Mouse (Mus musculus) ovary, adult 18-20 months (tissue): Measurements from ENCODE around the gene Hmgn3.
"Not testable (repeated sequence)": the region's sequence is repeated elsewhere in the genome, so short reads cannot be mapped to it uniquely, and the experiment has no call there.

Source experiments
- DNase-seq: peaks from one replicate; pipeline ENCODE4 v3.0.0; 2022; ENCODE audit warnings: low spot score, mixed read lengths

Hmgn3 gene

GRCm38 (mm10) chr9:83146446-83147188 is at the start of gene Hmgn3:
Gene Hmgn3 (minus strand): TSS chr9:83146685.
- peak; percentile 85 for DNase-seq

- no peak for DNase-seq
These were observed 49.3 kb upstream of the Hmgn3 start for GRCm38 (mm10) chr9:83195765-83196164.

- DNase-seq: no peak
These were observed 48.5 kb upstream of the Hmgn3 start for GRCm38 (mm10) chr9:83195007-83195406.

- DNase-seq: no peak
These were observed 41.3 kb upstream of the Hmgn3 start for GRCm38 (mm10) chr9:83187752-83188151.

- DNase-seq: peak; percentile 11
These were observed 667 bp downstream of the Hmgn3 start for GRCm38 (mm10) chr9:83145591-83146445.

- DNase-seq: no peak
These were observed 16.7 kb downstream of the Hmgn3 start for GRCm38 (mm10) chr9:83129831-83130230.

GRCm38 (mm10) chr9:83127840-83128239 is 18.6 kb downstream of the Hmgn3 start:
- DNase-seq: no peak

- not testable (repeated sequence) for DNase-seq
These were observed 20.0 kb downstream of the Hmgn3 start for GRCm38 (mm10) chr9:83126482-83126881.

- no peak for DNase-seq
These were observed 27.3 kb downstream of the Hmgn3 start for GRCm38 (mm10) chr9:83119211-83119610.

- no peak for DNase-seq
These were observed 29.0 kb downstream of the Hmgn3 start for GRCm38 (mm10) chr9:83117486-83117885.

- DNase-seq: no peak
These were observed 29.6 kb downstream of the Hmgn3 start for GRCm38 (mm10) chr9:83116774-83117474.

- no peak for DNase-seq
These were observed 30.8 kb downstream of the Hmgn3 start for GRCm38 (mm10) chr9:83115676-83116075.

GRCm38 (mm10) chr9:83113800-83114217 is 32.7 kb downstream of the Hmgn3 start:
- DNase-seq: no peak

GRCm38 (mm10) chr9:83112305-83112768 is 34.1 kb downstream of the Hmgn3 start:
- DNase-seq: no peak

GRCm38 (mm10) chr9:83111789-83112188 is 34.7 kb downstream of the Hmgn3 start:
- DNase-seq: no peak

GRCm38 (mm10) chr9:83111117-83111686 is 35.3 kb downstream of the Hmgn3 start:
- no peak for DNase-seq

- DNase-seq: no peak
These were observed 35.9 kb downstream of the Hmgn3 start for GRCm38 (mm10) chr9:83110406-83111116.

GRCm38 (mm10) chr9:83109705-83110104 is 36.8 kb downstream of the Hmgn3 start:
- no peak for DNase-seq

- no peak for DNase-seq
These were observed 37.7 kb downstream of the Hmgn3 start for GRCm38 (mm10) chr9:83108821-83109220.

GRCm38 (mm10) chr9:83103785-83104184 is 42.7 kb downstream of the Hmgn3 start:
- no peak for DNase-seq

- DNase-seq: no peak
These were observed 44.8 kb downstream of the Hmgn3 start for GRCm38 (mm10) chr9:83101691-83102090.
